Mouse (Mus musculus) kidney, adult 18-20 months (tissue): ENCODE results near the gene Olfr1208.

ENCODE experiments used
- DNase-seq: peaks from one replicate; pipeline ENCODE4 v3.0.0; 2021

Olfr1208 gene

GRCm38 (mm10) chr2:88902211-88902610, at the start of gene Olfr1208:
Gene Olfr1208, minus strand, starts transcription at chr2:88902311.
- no peak for DNase-seq

GRCm38 (mm10) chr2:88938011-88938410, 35.9 kb upstream of the Olfr1208 start, which contains the start of gene Olfr1211:
Gene Olfr1211, minus strand, starts transcription at chr2:88938111.
- no peak for DNase-seq

- DNase-seq, result no peak
These were observed 12.9 kb upstream of the Olfr1208 start, which contains the start of gene Olfr1209 for GRCm38 (mm10) chr2:88915057-88915456. Gene Olfr1209, minus strand, starts transcription at chr2:88915157.

- DNase-seq, result no peak
These were observed 39.2 kb downstream of the Olfr1208 start, which contains the start of gene Olfr1206 for GRCm38 (mm10) chr2:88862931-88863330. Gene Olfr1206, plus strand, starts transcription at chr2:88863231.

- DNase-seq, result no peak
These were observed 53.1 kb downstream of the Olfr1208 start, which contains the start of gene Olfr1204 for GRCm38 (mm10) chr2:88848992-88849391. Gene Olfr1204, plus strand, starts transcription at chr2:88849292.
